Mouse (Mus musculus) ES-Bruce4 (cell line): ENCODE results near the gene Cdc20.

ENCODE experiments used
- CTCF ChIP-seq: IDR thresholded peaks from one replicate; pipeline ENCODE4 v1.8.1; 2011; ENCODE audit warnings: low read depth, low read length
- POLR2A ChIP-seq: IDR thresholded peaks from one replicate; pipeline ENCODE4 v1.8.1; 2011; ENCODE audit warnings: low read length; ENCODE audit not compliant: insufficient read depth

DNA sequence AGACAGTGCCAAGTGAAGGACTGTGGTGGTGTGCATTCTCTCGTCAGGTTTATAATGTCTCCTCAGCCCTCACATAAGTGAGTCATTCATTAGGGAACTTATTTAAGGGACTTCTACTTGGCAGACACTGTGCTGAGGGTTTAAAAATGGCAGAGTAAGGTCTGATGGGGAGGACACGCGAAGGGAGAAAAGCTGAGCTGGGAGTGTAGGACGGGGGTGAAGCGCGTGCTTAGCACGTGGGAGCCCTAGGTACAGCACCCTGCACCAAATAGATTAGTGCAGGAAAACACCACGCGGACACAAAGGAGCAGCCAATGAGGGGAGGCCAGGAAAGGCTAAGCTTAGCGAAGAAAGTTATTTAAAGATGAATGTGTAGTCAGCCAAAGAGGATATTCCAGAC, 7.9 kb upstream of the Cdc20 start:
- no peak for TF ChIP-seq CTCF
- TF ChIP-seq POLR2A = no peak
